Mouse (Mus musculus): ENCODE results near the gene Phactr2.

GRCm38 (mm10) chr10:13335347-13335746 is 138.9 kb downstream of the Phactr2 start:
- TF ChIP-seq CTCF (IDR thresholded peaks at IDR 0.05; ENCODE audit: low read depth) (no peak), EP300 (IDR thresholded peaks at IDR 0.05; ENCODE audit: low read depth) (no peak)

All from liver, embryonic 14.5 days (tissue).